Mouse (Mus musculus) kidney, postnatal 10 days (tissue): Measurements from ENCODE around the gene Rabggta.

Experiments used
- DNase-seq: peaks from one replicate; pipeline ENCODE4 v3.0.0; 2021; ENCODE audit warnings: mixed read lengths

The Rabggta gene

DNA sequence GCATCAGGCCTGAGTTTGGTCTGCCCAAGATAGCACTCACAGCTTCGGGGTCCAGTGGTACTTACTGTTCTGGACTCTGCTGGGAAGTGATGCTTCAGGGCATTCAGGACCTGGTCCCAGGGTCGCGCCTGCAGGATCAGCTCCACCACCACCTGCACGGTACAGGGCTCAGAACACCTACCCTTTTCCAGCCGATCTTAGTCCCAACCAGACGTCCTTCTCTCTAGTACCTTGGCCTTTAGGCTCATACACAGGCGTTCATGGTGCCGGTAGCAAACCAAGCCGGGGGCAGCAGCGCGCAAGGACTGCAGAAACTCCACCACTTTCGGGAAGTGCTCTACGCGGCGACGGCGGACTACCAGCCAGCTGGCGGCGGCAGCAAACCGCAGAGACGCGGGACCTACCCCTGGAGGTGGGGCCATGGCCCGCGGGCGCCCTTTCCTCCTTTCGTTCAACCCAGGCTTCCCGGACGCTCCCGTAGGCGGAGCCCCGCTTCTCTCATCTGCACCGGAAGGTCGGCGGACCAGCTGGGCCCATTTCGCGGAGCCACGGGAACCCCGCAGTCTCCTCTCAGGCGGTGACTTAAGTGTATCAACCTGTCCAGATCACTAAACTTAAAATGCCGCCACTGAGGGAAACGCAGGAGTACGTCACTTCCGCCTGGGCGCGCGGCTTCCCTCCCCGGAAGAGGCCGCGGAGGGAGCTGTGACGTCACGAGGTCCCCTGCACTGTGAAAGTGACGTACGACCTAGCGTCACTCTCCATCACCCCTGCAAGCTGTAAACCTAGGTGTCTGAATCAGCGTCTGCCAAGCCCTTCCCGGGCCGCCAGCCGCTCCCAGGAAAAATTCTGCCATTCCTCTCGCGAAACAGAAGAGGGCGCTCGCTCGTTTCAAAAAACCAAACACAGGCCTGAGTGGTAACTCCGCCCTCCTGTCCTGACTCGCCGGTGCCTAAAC is 40.6 kb downstream of the Rabggta start, which contains the start of gene Tinf2:
Tinf2 (minus strand) TSS at position 661 of the 958 bp plus-strand sequence.
- peak; percentile 96 for DNase-seq

DNA sequence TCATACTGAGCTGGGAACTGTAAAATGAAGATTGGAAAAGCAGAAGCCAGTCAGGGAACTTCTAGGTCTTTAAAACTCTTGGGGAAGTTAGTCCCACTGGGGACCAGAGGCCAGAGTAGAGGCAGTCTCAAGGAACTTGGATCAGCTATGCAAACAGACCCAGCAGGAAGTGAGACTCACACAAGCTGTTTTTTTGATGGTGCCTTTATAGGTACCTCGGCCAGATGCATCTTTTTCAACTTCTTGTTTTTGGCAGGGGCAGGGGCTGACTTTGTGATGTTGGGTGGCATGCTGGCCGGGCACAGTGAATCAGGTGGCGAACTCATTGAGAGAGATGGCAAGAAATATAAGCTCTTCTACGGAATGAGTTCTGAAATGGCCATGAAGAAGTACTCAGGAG is 44.4 kb downstream of the Rabggta start:
- no peak for DNase-seq

DNA sequence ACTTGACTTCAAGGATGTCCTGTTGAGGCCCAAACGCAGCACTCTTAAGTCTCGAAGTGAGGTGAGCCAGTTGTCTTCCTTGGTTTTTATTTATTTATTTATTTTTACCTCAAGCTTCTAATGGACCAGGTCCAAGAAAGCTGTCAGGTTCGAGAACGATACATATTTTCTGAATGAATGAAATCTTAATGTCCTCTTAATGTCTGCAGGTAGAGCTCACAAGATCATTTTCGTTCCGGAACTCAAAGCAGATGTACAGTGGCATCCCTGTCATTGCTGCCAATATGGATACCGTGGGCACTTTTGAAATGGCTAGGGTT is 49.4 kb downstream of the Rabggta start:
- no peak for DNase-seq

DNA sequence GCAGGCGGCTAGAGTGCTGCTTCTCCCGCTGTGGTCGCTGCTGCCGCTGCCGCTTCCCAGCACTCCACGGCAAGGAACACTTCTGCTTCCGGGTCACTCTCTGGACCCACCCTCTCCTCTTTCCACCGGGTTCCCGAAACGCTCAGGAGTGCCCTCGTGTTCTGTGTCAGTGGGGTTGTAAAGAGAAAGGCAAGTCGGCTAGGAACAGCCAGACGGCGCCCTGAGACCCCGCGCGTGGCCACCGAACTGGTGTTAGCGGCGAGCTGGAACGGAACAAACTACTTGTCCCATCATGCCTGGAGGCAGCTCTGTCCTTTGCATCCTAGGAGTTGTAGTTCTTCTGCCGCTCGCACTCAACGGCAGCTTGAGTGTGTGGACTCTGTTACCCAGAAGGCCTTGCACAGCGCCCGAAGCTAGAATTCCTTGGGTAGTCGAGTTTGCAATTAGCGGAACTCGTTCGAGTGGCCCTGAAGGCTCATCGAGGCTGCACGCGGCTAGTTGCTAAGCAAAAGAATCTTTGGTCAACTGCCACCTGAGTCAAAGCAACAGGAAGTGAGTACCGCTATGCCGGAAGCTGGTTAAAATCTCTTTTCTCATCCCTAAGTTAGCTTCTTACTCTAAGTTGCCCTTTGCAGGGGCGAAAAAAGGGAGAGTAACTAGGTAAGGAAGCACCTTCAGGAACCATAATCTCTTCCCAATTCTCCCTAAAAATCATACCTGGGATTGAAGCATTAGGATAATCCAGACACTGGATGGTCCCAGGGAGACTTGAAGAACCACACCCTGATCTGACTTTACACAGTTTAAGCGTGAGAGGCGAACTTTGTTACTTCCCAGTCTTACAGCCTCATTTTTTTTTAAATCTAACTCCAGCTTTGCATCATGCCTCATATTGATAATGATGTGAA is 50.0 kb downstream of the Rabggta start, which contains the start of the genes Gmpr2 and Nedd8:
Gmpr2 (plus strand) TSS at position 109 of the 908 bp plus-strand sequence.
Nedd8 (minus strand) TSS at position 292 of the 908 bp plus-strand sequence.
- peak; percentile 91 for DNase-seq

DNA sequence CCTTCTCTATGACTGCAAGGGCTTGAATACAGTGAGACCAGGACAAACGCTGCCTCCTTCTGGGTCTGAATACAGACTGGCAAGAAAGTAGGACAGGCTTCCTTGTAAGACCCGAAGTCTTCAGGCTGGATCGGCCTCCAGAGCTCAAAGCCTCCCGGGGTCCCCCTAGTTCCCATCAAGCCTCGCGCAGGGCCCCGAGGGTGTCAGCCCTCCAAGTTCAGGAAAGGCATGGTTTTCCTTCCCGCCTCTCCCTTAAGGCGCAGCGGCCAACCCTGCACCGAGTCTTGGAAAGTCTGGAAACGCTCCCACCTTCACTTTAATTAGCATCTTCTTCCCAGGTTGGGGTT is 50.6 kb downstream of the Rabggta start:
- DNase-seq = no peak
